Mouse (Mus musculus) liver, postnatal 0 days (tissue): Measurements from ENCODE around the gene Fut8.

Source experiments
- CTCF ChIP-seq: sonication (generic); IDR thresholded peaks from 2 replicates; pipeline ENCODE4 v1.5.1; 2016; ENCODE audit warnings: antibody characterized with exemption, low read depth
- EP300 ChIP-seq: IDR thresholded peaks from 2 replicates; pipeline ENCODE4 v1.6.1; 2016; ENCODE audit warnings: antibody characterized with exemption, low read depth, mild to moderate bottlenecking

DNA sequence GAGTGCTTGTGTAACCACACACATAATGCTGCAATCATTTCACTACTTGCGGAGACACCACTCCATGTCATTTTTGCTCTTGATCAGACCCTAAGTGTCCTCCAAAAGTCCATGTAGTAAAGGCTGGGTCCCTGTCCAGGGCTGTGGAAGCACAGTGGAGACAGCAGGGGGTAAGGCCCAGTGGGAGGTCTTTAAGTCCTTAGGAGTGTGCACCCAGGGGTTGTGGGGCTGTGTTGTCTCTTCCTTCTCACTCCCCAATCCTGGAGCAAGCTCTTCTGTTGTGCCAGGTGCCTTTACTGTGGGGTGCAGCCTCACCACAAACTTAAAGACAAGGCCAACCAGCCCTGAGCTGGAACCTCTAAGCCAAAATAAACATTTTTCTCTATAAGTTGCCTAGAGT, 257.9 kb downstream of the Fut8 start:
- no peak for TF ChIP-seq EP300
- no peak for TF ChIP-seq CTCF
